Mouse (Mus musculus) frontal cortex, postnatal 36 days (tissue): ENCODE results near the gene Tmc2.

ENCODE experiments used
- DNase-seq, 2 experiments: peaks; one replicate each; pipeline ENCODE4 v3.0.0; 2022; ENCODE audit warnings: low spot score in 2 of 2

Tmc2 gene

GRCm38 (mm10) chr2:130194894-130195293, at the start of gene Tmc2:
Gene Tmc2, plus strand, starts transcription at chr2:130195194.
- DNase-seq = no peak

DNA sequence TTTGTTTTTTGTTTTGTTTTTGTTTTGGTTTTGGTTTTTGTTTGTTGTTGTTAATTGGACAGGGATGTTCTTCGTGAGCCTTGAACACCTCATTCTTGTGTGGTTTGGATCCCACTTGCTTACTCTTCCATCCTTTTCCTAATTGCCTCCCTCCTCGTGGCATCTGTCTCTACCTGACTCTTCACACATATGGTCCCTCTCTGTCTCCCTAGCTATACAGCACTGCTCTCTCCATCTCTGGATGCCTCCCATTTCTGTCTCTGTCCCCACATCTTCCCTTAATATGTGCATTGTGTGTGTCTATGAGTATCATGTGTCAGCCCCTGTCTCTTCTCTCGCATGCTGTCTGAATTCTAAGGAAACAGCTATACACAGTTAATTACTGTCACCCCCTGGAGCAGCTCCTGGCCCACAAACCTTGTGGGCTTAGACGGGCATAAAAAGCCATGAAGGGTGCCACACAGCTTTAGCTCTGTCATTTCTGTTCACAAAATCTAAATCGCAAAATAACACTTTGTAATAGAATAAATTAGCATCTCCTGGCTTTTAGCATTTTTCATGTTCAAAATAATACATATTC, 48.8 kb upstream of the Tmc2 start:
- DNase-seq = no peak

- DNase-seq = no peak
These were observed 39.8 kb upstream of the Tmc2 start for GRCm38 (mm10) chr2:130155171-130155570.

- DNase-seq = no peak
These were observed 39.1 kb upstream of the Tmc2 start for GRCm38 (mm10) chr2:130155851-130156250.

GRCm38 (mm10) chr2:130157231-130158087, 37.5 kb upstream of the Tmc2 start:
- no peak for DNase-seq

DNA sequence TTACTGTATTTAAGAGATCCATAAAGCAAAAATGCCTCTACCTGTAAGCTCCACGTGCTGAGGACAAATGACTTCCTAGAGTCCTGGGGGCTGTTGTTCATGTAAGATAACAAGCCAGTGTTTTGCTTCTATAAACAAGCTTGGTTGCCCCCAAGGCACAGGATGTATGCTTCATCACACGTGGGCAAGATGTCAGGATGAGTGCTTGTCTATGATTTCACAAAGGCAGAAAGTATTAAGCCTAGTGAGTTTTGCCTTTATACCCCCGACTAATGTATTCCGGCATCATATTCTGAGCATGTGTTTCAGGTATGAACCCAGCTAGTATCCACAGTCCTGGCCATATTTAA, 36.9 kb upstream of the Tmc2 start:
- DNase-seq = no peak

DNA sequence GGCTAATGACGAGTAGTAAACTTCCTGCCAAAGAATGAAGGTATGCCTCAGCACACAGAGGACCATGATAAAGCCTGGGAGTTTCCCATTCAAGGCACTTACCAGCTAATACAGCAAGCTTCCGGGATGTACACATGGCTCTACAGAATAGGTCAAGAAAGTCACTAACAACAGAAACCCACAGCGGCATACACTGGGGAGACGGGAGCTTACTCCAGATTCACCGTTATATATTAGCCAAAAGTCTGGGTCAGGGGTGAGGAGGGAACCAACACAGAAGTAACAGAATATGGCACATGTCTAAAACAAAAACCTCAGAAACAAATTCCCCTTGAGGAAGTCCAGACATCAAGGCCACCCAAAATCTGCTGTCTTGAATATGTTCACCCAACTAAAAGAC, 32.3 kb upstream of the Tmc2 start:
- DNase-seq = no peak

- DNase-seq = peak; percentile 33 to 48
These were observed 28.4 kb upstream of the Tmc2 start for GRCm38 (mm10) chr2:130166311-130167214.

- DNase-seq = peak; percentile 52 to 78
These were observed 27.1 kb upstream of the Tmc2 start for GRCm38 (mm10) chr2:130167861-130168260.

GRCm38 (mm10) chr2:130171674-130172073, 23.3 kb upstream of the Tmc2 start:
- DNase-seq = no peak

DNA sequence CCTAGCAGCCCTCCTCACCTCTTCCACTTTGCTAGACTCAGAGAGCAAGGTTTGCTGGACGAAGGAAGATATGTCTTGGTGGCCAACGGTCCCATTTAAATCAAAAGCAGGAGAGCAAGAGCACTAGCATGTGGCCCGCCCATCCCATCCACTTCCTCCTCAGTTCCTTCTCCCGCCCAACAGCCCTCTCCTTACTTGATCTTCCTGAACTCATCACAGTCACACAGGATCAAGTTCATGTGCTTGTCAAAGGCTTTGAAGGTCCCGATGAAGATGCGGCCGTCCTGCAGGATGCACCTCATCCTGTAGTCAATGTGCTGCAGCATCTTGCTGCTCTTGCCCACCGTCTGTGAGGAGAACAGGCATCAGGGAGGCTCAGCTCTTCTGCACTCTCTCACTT, 18.2 kb upstream of the Tmc2 start:
- no peak for DNase-seq

GRCm38 (mm10) chr2:130178381-130178705, 16.7 kb upstream of the Tmc2 start:
- peak in 1 of 2 experiments; percentile 29 for DNase-seq

GRCm38 (mm10) chr2:130178706-130179506, 16.1 kb upstream of the Tmc2 start, which contains the start of gene Snrpb:
Gene Snrpb, minus strand, starts transcription at chr2:130179403.
- DNase-seq = peak; percentile 85 to 91

GRCm38 (mm10) chr2:130179507-130180019, 15.4 kb upstream of the Tmc2 start:
- DNase-seq = no peak

- no peak for DNase-seq
These were observed 6.6 kb upstream of the Tmc2 start for GRCm38 (mm10) chr2:130188391-130188790.

DNA sequence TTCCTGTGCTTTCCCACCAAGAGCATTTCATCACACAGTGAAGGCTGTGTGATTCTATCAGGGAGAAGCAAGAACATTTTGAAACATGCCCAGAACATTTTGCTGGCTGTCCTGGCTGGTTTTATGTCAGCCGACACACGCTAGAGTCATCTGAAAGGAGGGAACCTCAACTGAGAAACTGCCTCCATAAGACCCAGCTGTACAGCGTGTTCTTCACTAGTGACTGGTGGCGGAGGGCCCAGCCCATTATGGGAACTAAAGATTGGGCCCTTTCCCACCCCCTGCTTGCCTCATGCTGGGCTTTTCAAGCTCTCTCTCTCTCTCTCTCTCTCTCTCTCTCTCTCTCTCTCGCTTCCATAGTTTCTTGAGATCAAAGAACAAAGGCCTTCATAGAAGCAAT, 6.0 kb downstream of the Tmc2 start:
- no peak for DNase-seq

- DNase-seq = no peak
These were observed 12.4 kb downstream of the Tmc2 start for GRCm38 (mm10) chr2:130207376-130207775.

GRCm38 (mm10) chr2:130207996-130208395, 13.0 kb downstream of the Tmc2 start:
- DNase-seq = no peak

GRCm38 (mm10) chr2:130209636-130210035, 14.6 kb downstream of the Tmc2 start:
- DNase-seq = no peak

DNA sequence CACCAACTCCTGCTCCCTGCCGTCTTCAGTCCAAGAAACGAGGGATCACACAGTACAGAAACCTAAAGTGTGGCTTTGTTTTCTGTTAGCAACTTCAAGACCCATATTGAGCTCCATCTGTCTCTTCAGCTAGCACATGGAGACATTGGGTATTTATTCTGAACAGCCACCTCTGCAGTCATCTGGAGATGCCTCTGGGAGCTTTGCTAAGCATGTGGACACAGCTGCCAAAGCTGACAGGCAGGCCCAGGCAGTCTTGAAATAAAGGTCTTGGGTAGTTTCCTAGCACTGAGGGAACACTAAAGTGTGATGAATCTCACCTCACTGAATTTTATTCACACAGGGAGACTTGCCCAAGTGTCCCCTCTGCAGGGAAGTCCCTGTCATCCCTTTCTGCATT, 16.6 kb downstream of the Tmc2 start:
- DNase-seq = peak in 1 of 2 experiments; percentile 26

DNA sequence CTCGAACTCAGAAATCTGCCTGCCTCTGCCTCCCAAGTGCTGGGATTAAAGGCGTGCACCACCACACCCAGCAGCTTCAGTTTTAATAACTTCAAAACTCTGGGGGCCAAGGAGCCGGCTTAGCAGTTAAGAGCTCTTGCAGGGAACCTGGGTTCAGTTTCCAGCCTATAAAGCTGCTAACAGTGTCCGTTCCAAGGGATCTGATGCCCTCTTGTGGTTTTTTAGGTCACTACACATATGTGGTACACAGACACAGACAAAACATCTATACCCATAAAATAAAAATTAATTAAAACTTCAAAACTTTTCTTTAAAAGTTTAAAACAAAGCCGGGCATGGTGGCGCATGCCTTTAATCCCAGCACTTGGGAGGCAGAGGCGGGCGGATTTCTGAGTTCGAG, 51.9 kb downstream of the Tmc2 start:
- DNase-seq = peak in 1 of 2 experiments; percentile 53
